Mouse (Mus musculus) E14TG2a.4 (cell line): Measurements from ENCODE around the gene Tmem235.

Source experiments
- CTCF ChIP-seq: conservative IDR thresholded peaks from 2 replicates; pipeline ENCODE4 v1.5.1; 2014; ENCODE audit warnings: low read length
- NANOG ChIP-seq: IDR thresholded peaks from 2 replicates; pipeline ENCODE4 v1.6.1; 2014; ENCODE audit warnings: borderline replicate concordance, low read length, mixed read lengths
- POU5F1 ChIP-seq: IDR thresholded peaks from 2 replicates; pipeline ENCODE4 v1.6.1; 2014; ENCODE audit warnings: low read length, borderline replicate concordance

DNA sequence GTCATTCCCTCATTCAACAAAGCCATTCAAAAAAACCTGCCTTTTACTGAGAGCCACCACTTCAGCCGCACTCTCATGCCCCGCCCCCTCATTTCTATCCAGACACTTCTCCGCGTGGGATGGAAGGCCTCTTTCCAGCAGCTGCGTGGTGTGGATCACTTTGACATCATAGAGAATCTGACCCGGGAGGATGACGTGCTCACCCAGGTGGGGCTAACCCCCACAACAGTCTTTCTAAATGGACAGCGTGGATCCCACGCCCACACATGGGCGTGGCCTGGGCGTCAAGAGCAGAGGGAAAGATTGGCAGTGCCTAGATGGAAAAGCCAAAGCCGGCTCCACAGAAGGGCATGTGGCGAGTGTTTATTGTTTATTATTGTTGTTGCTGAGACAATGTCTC lies 24.2 kb upstream of the Tmem235 start:
- TF ChIP-seq CTCF: no peak
- TF ChIP-seq POU5F1: no peak
- no peak for TF ChIP-seq NANOG
